Mouse (Mus musculus) stomach, postnatal 0 days (tissue): ENCODE measurements around the gene Gm10203.

Experiments
- CTCF ChIP-seq: IDR thresholded peaks from 2 replicates; pipeline ENCODE4 v1.5.1; 2016; ENCODE audit warnings: antibody characterized with exemption, low read depth, mild to moderate bottlenecking, moderate library complexity
- EP300 ChIP-seq: optimal IDR thresholded peaks from 2 replicates; pipeline ENCODE3; 2016; ENCODE audit warnings: antibody characterized with exemption

- TF ChIP-seq CTCF (no peak), EP300 (no peak)
Observed at GRCm38 (mm10) chr6:149167672-149168071, 37.7 kb downstream of the Gm10203 start.
